Mouse (Mus musculus) right cerebral cortex, postnatal 4 days (tissue): ENCODE data around the gene Sh3gl1.
A peak's percentile ranks its signal among the peaks of the same experiment; 100 is the strongest.

ENCODE experiments used
- DNase-seq: peaks from one replicate; pipeline ENCODE4 v3.0.0-alpha.2; 2022

Sh3gl1 gene

DNA sequence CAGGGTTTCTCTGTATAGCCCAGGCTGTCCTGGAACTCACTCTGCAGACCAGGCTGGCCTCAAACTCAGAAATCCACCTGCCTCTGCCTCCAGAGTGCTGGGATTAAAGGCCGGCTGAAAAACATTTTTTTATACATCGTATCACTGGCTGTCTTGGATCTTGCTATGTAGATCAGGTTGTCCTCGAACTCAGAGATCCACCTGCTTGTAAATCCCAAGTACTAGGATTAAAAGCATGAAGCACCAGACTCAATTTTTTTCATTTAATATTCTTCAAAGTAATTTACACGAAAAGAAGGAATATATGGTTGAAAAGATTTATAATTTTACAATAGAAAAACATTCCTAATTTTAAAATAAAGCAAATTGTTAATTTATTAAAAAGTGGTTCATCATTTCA lies 2.9 kb upstream of the Sh3gl1 start:
- no peak for DNase-seq

DNA sequence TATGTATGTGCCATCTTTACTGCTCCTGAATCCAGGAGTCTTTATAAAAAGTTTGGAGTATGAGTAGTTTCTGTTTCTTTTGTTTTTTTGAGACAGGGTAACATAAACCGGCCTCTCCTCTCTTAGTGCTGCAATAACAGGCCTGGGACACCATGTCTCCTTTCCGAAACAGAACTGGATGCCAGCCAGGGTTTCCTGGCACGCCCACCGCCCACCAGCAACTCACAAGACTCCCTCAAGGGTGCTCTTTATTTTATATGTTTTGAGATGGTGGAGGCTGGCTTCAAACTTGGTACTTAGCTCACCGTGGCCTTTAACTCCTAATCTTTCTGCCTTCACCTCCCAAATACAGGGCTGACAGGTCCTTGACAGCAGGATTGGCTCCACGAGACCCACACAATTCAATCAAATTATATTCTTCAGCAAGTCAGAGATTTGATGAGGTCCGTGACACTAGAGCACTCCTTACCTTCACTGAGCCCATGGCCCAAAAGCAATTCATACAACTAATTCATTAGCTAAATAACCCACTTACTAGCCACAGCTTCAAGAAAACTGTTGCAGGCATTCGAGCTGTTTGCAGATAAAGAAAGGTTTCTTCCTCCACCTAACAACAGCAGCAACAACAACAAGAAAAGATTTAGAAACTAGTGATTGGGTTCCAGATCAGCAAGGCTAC lies 2.3 kb upstream of the Sh3gl1 start:
- no peak for DNase-seq

DNA sequence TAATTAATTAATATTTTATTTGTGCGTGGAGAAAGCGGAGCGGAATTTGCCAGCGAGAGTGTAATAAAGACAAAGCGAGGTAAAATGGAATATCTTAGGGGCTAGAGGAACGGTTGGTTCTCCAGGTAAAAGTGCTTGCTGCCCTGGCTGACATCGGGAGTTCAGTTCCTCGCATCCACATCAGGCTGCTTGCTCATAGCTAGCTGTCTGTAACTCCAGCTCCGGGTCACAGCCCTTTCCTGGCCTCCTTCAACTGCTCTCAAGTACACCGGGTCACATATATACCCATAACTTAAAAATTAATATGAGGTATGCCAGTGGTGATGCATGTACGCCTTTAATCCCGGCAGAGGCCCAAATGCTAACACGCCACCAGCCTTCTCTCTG lies 459 bp upstream of the Sh3gl1 start:
- DNase-seq: no peak

- DNase-seq: no peak
Measured at GRCm38 (mm10) chr17:56035216-56035615, 1.2 kb downstream of the Sh3gl1 start.

- DNase-seq: no peak
Measured at GRCm38 (mm10) chr17:56034726-56035100, 1.7 kb downstream of the Sh3gl1 start.

GRCm38 (mm10) chr17:56034040-56034725 lies 2.3 kb downstream of the Sh3gl1 start:
- DNase-seq: no peak

DNA sequence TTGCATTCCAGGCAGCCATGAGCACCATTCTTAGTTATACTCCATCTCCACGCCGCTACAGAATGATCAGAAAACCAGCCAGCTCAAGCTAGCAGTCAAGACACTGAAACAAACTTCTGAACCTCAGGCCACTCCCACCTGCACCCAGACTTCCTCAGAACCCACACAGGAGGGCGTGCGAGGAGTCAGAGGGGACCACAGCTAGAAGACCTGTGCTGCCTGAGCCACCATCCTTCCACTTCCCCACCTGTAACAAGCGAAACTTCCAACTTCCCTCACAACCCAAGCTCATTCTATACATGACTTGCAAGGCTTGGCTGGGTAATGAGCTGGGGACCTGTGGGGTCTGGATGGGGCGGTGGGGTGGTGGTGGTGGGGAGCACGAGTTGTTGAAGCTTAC lies 3.6 kb downstream of the Sh3gl1 start:
- no peak for DNase-seq

DNA sequence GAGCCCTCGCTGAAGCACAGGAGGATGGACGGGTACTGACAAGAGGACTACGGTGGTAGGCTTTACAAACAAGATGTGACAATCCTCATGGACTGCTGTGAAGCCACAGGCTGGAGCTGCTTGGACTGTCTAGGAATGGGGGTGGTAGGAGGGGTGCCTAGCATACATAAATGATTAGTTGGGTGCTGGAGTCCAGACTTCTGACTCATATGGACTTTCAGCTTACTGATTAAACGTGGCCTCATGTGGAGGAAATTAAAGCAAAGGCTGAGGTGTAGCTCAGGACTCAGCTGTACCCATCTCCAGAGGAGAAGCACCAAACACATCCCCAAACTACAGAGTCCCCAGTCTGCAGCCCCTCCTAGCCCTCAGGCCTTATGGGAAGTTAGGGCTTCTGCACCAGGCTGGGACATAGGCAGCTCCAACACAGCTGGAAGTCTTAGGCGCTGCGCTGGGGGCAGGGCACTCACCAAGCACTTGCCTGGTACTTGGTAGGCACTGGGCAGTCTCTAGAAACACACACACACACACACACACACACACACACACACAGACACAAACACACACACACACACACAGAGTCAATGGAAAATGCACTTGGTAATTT lies 4.2 kb downstream of the Sh3gl1 start:
- no peak for DNase-seq

DNA sequence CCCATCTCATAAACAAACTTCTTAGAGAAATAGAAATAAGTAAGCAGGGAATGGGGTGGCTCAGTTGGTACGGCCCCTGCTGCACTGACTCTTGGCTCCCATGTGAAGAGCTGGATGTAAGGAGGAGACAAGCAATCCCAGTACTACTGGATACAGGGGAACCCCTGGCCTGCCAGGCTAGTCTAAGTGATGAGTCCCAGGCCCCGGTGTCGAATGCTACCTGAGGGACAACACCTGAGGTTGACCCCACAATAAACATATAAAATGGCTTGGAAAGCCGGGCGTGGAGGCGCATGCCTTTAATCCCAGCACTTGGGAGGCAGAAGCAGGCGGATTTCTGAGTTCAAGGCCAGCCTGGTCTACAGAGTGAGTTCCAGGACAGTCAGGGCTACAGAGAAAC lies 5.0 kb downstream of the Sh3gl1 start:
- no peak for DNase-seq

DNA sequence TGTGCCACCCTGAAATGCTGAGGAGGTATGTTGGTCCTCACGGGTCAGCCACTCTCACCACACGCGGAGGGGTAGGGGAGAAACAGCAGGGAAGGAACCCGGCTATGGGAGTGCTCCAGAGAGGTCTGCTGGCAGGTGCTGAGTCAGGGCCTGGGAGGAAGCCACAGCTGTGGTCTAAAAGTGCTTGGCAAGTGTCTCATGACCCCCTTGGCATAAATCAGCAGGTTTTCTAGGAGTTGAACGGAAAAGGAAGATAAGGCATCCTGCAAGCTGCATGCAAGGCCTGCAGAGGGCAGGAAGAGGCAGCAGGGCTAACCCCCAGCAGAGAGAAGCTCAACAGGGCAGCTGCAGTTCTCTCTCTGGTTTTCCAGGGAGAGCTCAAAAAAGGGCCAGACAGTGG lies 5.5 kb downstream of the Sh3gl1 start:
- DNase-seq: no peak

- DNase-seq: no peak
Measured at GRCm38 (mm10) chr17:56030238-56030870, 6.1 kb downstream of the Sh3gl1 start.

GRCm38 (mm10) chr17:56027801-56028441 lies 8.5 kb downstream of the Sh3gl1 start:
- no peak for DNase-seq

- no peak for DNase-seq
Measured at GRCm38 (mm10) chr17:56026881-56027280, 9.6 kb downstream of the Sh3gl1 start.

DNA sequence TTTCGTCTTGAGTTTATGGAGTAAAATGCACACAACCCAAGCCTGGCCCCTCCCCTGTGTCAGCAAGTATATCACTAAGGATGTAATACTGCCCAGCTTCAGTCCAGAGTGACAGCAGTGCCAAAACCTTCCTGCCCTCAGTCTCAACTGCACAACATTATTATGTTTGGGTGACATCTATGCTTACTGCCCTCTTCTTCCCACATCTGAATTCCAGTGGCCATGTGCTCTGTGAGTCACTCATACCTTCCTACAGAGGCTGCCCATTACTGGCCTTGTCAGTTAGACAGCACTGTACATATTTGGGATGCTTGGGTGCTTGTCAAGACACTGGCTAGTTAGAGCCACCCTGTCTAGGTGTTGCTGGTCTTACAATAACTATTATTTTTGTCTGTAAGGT lies 10.1 kb downstream of the Sh3gl1 start:
- no peak for DNase-seq

DNA sequence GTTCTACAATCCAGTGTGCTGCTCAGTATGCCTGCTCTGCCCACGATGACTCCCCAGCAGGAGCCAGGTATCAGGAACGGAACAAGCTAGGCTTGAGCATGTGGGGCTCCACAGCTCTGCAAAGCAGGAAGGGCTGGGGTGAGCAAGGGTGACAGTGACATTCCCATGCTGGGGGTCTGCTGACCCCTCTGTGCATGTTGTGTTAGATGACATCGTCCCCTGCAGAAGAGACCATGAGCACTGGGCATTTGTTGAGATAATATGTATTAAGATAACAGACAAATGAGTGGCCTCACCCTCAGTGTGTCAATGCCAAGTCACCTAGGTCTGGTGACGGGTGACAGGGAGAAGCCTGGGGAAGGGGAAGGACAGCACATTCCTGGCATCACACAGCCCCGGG lies 11.5 kb downstream of the Sh3gl1 start:
- DNase-seq: no peak

DNA sequence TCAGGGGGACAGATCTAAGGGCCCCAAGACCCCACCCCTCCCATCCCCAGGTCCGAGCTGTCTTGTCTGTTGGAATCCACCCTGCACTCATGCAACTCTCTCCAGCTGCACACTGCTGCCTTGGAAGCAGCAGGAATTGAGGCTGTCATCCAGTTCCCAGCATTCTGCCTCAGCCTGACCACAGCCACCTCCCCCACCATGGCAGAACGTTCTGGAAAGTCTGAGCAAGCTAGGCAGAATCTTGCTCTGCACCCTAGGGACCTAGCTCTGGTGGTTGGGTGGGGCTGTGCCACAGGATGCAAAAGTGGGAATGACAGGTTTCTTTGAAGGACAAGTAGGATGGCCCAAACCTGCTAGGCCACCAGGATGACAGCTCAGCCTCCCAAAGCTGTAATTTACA lies 12.0 kb downstream of the Sh3gl1 start:
- DNase-seq: no peak

- no peak for DNase-seq
Measured at GRCm38 (mm10) chr17:56023386-56023785, 13.0 kb downstream of the Sh3gl1 start.

DNA sequence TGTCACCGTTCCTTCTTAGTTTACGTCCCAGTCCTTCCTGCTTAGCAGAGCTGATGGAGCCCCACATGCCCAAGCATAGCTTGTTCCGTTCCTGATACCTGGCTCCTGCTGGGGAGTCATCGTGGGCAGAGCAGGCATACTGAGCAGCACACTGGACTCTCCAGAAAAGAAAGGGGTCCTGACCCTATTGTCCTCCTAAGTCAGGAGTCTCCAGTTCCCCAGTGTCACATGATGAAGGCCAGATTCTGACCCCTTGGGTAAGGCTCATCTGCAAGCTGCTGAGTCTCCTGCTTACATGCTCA lies 13.5 kb downstream of the Sh3gl1 start:
- DNase-seq: no peak

GRCm38 (mm10) chr17:56022131-56022988 lies 14.1 kb downstream of the Sh3gl1 start:
- peak; percentile 7 for DNase-seq

DNA sequence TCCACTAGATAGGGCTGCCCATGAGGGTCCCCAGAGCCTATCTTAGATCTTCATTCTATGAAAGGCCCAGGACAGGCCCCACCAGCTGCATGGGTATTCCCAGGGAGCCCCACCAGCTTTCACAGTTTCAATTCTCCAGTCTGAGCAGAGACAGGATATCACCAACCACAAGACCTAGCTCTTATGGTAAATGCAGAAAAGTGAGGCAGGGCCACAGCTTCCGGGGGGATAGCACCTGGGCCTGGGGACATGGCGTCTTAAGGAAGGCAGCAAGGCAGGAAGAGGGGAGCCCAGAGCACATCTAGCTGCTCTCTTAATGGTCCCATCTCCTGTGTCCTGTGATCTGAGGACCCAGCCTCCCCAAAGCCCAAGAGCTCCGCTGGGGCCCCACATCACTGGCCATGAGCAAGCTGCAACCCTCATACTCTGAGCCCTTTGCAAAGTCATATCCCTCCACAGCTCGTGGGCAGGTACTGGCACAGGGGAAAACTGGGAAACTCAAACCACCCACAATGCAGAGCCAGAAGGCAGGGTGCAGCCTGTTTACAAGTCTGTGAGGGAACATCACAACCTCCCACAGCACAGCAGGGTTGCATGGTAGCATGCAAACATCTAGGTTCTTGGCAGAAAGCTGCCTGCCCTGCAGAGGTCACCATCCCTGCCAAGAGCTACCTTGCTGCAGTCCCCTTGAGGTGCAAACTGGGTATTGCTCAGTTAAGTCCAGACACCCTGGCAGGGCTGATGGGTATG lies 15.1 kb downstream of the Sh3gl1 start:
- peak; percentile 7 for DNase-seq

- no peak for DNase-seq
Measured at GRCm38 (mm10) chr17:56020400-56021084, 15.9 kb downstream of the Sh3gl1 start.
